Mouse (Mus musculus) heart, adult 2 months (tissue): ENCODE data around the gene Adamts15. TPM values are rescaled to one million over a fixed set of nuclear protein-coding genes. Genes with fewer than 3 reads are reported as not detected.

Experiments
- DNase-seq, 2 experiments: peaks; one replicate each; pipeline ENCODE4 v3.0.0; 2021
- H3K27ac ChIP-seq: fragments of 200-600 bp; 2 replicates; pipeline ENCODE4 v1.8.1; 2022
- H3K27me3 ChIP-seq: fragments of 200-500 bp; 2 replicates; pipeline ENCODE4 v1.6.1; 2012; ENCODE audit warnings: mild to moderate bottlenecking, low read length, inconsistent platforms, mixed read lengths; ENCODE audit not compliant: control insufficient read depth, insufficient read depth
- H3K36me3 ChIP-seq: fragments of 200-500 bp; 2 replicates; pipeline ENCODE4 v1.6.1; 2012; ENCODE audit warnings: low read length, inconsistent platforms; ENCODE audit not compliant: control insufficient read depth, insufficient read depth
- H3K4me1 ChIP-seq: fragments of 200-500 bp; 2 replicates; pipeline ENCODE4 v1.6.1; 2011; ENCODE audit warnings: low read length; ENCODE audit not compliant: control insufficient read depth, insufficient read depth
- H3K4me3 ChIP-seq: fragments of 200-600 bp; 2 replicates; pipeline ENCODE4 v1.8.1; 2022
- H3K79me2 ChIP-seq: fragments of 200-500 bp; replicated peaks from 2 replicates; pipeline ENCODE4 v1.6.1; 2012; ENCODE audit warnings: mild to moderate bottlenecking, inconsistent platforms, low read length, moderate library complexity, mixed read lengths; ENCODE audit not compliant: control insufficient read depth, insufficient read depth
- H3K9ac ChIP-seq: fragments of 200-500 bp; 2 replicates; pipeline ENCODE4 v1.6.1; 2012; ENCODE audit warnings: low read depth, mild to moderate bottlenecking, control low read depth, inconsistent platforms, low read length, mixed read lengths
- CTCF ChIP-seq: fragments of 200-600 bp; IDR thresholded peaks from 2 replicates; pipeline ENCODE4 v1.8.1; 2022; ENCODE audit warnings: antibody characterized with exemption, mild to moderate bottlenecking, moderate library complexity
- EP300 ChIP-seq: fragments of 200-500 bp; IDR thresholded peaks from 2 replicates; pipeline ENCODE4 v1.6.1; 2011; ENCODE audit warnings: low read depth, low read length, control low read depth; ENCODE audit not compliant: insufficient read depth
- POLR2A ChIP-seq: fragments of 200-500 bp; IDR thresholded peaks from 2 replicates; pipeline ENCODE4 v1.6.1; 2011; ENCODE audit warnings: mild to moderate bottlenecking, low read depth, low read length, control low read depth; ENCODE audit not compliant: insufficient read depth
- WGBS: fragments of 180-500 bp; shearing (Covaris S2); methylation state at CpG from one replicate; pipeline ENCODE4 v1.1.7; 2018; 5-methylcytosine and 5-hydroxymethylcytosine counted together
- intact Hi-C: fragments of 180-260 bp; cut with DNase I; formaldehyde crosslinking; loops from one replicate; pipeline ENCODE4 v1.15.1; 2025
- polyA plus RNA-seq: library from polyadenylated mRNA; depleted of rRNA; stranded (reverse); fragments of >200 nt; gene quantifications from 2 replicates; pipeline ENCODE4 v1.2.3, GENCODE M21; 2012
- total RNA-seq, 2 experiments: library from RNA; stranded (reverse); gene quantifications; 2 replicates each; pipeline ENCODE4 v1.2.3; 2021

The Adamts15 gene
- total and polyA plus RNA-seq, 3 experiments: 6.4 to 8.5 (median 7.6) TPM

DNA sequence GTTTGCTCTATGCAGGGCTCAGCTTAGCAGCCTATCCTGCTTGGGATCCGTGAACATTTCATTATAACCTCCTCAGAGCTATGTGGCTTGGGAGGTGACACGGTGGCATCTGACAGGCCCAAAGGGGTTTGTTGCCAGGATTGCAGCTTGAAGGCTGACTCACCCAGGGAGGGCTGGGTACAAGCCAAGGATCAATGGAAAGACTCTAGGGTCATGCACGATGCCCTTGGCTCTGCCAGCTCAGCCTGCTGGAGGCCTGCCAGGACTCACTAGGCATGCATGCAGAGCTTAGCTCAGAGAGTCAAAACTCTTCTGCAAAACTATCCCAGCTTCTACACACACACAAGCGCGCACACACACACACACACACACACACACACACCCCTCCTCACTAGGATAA is 25.5 kb downstream of the Adamts15 start:
- peak overlapping the region; percentile 87 for H3K27ac ChIP-seq
- H3K36me3 ChIP-seq: no peaks in the 10 kb centered on the region
- H3K9ac ChIP-seq: no peak overlapping the region
- no peaks in the 10 kb centered on the region for H3K79me2 ChIP-seq
- no peak overlapping the region for H3K4me3 ChIP-seq
- 48% methylated on average over 5 of the region's 5 CpGs for WGBS
- intact Hi-C loops: loop anchor here (5.0 kb wide), 2 partner anchors 54 to 114 kb away; no protein-coding TSS in a partner anchor
- no peaks in the 10 kb centered on the region for H3K27me3 ChIP-seq
- TF ChIP-seq EP300 (peak; percentile 75; the same call in 1 of the 2 replicates), CTCF (no peak)
- H3K4me1 ChIP-seq: no peaks in the 10 kb centered on the region; the same call in 1 of the 2 replicates
- peak; percentile 79 to 88 for DNase-seq

DNA sequence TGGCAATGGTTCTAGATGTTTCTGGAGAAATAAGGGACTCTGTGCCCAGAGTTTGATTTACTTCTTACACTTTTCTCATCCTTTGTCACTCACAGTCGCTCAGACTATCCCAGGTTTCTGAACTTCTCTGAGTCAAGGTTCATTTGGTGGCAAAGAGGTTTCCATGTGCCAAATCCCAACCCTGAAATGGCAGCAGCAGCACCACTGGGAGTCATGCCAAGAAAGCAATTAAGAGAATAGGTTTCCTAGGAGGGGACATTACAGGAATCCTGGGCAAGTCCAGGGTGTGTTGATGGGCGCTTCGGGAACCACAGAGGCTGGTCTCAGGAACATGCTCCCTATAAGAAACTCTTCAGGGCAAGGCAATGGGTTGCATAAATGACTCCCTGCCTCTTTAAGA is 26.6 kb downstream of the Adamts15 start:
- Histone ChIP-seq H3K27ac (peak overlapping the region; percentile 87), H3K4me1 (no peaks in the 10 kb centered on the region; the same call in 1 of the 2 replicates), H3K36me3 (no peaks in the 10 kb centered on the region), H3K27me3 (no peaks in the 10 kb centered on the region), H3K79me2 (no peaks in the 10 kb centered on the region), H3K4me3 (no peak overlapping the region), H3K9ac (no peak overlapping the region)
- 53% methylated on average over 3 of the region's 3 CpGs for WGBS
- intact Hi-C loops: loop anchor here (5.0 kb wide), 2 partner anchors 53 to 113 kb away; no protein-coding TSS in a partner anchor
- TF ChIP-seq POLR2A (no peak), EP300 (no peak), CTCF (no peak)
- peak in 1 of 2 experiments; percentile 47 for DNase-seq

DNA sequence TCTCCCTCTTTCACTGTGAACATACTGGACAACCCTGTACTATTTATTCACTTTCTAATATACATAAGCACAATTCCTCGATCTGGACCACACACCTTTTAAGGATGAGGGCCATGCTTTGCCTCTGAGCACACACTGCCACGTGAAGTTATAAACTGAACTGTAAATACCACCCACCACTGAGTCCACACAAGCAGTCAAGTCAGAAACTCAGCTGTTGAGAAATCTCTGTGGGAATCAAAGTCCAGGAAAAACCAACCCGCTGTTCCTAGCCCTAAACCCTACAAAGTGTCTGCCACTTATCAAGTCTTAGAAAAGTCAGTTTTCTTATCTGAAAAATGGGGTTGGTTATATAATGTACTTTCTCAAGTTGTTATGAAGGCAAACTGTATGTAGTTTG is 36.0 kb downstream of the Adamts15 start:
- Histone ChIP-seq H3K4me3 (no peak overlapping the region), H3K27me3 (no peaks in the 10 kb centered on the region), H3K27ac (no peak overlapping the region), H3K9ac (no peak overlapping the region), H3K36me3 (no peaks in the 10 kb centered on the region), H3K79me2 (no peaks in the 10 kb centered on the region), H3K4me1 (peaks cover under 1% of the 10 kb centered on the region)
- WGBS: 79% methylated on average over 3 of the region's 3 CpGs
- intact Hi-C loops: no loop called here
- no peak for TF ChIP-seq POLR2A
- no peak for TF ChIP-seq CTCF
- no peak for TF ChIP-seq EP300
- DNase-seq: no peak

DNA sequence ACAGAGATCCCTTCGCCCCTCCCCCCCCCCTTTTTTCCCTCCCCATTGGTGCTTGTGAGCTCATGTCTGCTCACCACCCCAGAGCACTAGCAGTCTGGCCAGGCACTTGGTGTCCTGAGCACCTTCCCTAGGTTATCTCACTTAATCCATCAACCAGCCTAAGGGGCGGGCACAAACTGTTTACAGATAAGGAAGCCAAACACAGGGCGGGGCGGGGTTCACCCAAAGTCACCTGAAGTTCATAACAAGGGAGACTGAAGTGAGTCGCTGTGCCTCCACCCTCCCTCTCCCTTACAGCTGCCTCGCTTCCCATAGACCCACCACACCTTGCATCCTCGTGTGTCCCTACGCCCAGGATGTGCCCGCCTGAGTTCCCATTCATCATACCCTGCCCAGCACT is 41.7 kb downstream of the Adamts15 start:
- intact Hi-C loops: no loop called here
- DNase-seq: no peak

DNA sequence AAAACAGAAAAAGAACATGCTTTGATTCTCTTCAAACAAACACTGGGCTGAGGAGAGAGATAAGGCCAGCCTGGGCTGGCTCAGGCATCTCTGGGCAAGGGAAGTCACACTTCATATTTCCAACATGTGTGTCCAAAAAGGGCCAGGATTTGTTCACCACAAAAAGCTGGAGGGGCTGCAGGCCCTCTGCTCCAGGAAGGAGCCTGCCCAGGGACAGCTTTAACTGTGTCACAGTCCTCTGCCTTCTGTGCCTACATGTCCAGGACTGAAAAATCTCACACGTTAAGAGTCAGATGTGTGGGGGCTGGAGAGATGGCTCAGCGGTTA is 42.3 kb downstream of the Adamts15 start:
- Histone ChIP-seq H3K27ac (no peak overlapping the region), H3K9ac (no peak overlapping the region), H3K27me3 (no peaks in the 10 kb centered on the region), H3K4me1 (peaks cover 4% of the 10 kb centered on the region), H3K4me3 (no peak overlapping the region), H3K36me3 (no peaks in the 10 kb centered on the region), H3K79me2 (no peaks in the 10 kb centered on the region)
- WGBS: 86% methylated on average over 2 of the region's 2 CpGs
- TF ChIP-seq CTCF (no peak), EP300 (no peak), POLR2A (no peak)
- DNase-seq: no peak
- intact Hi-C loops: no loop called here

More for the DNA sequence above, 41.7 kb downstream of the Adamts15 start:
- H3K4me3 ChIP-seq: no peak overlapping the region
- no peak overlapping the region for H3K27ac ChIP-seq
- WGBS: 85% methylated on average over 9 of the region's 9 CpGs
- TF ChIP-seq EP300: no peak
- no peak for TF ChIP-seq CTCF
- no peak for TF ChIP-seq POLR2A
- H3K27me3 ChIP-seq: no peaks in the 10 kb centered on the region
- H3K9ac ChIP-seq: no peak overlapping the region
- no peaks in the 10 kb centered on the region for H3K36me3 ChIP-seq
- H3K4me1 ChIP-seq: peaks cover 4% of the 10 kb centered on the region
- H3K79me2 ChIP-seq: no peaks in the 10 kb centered on the region

DNA sequence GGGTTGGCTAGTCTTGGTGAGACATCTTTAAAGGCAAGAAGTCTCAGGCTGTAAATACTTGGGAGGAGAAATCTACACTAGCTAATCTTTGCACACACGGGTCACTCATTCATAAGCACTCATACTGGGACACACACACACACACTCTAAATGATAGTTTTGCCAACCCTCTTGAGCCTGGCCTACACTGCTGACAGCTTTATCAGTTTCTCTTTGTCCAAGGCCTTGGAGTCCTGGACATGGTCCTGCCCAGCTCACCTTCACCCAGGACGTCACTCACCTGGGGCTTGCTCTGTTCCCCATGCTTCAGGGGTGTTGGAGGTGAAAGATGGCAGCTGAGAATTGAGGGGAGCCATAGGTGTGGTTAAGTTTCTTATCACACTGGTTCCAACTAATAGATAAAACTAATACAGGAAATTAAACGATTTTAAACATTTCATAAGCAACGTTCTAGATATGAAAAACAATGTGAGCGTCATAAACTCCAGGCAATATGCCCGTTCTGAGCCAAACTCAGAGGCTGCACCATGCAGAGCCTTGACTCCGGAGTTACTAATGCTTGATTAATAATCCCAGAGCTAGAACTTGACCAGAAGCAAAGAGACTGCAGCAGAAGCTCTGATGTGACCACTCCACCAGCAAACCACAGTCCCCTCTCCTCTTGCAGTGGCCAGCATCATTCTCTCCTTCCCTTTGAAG is 42.9 kb downstream of the Adamts15 start:
- intact Hi-C loops: no loop called here
- no peaks in the 10 kb centered on the region for H3K27me3 ChIP-seq
- peak in 1 of 2 experiments; percentile 31 for DNase-seq
- H3K27ac ChIP-seq: no peak overlapping the region
- H3K79me2 ChIP-seq: no peaks in the 10 kb centered on the region
- no peak overlapping the region for H3K4me3 ChIP-seq
- no peak overlapping the region for H3K9ac ChIP-seq
- H3K4me1 ChIP-seq: peaks cover 4% of the 10 kb centered on the region
- TF ChIP-seq POLR2A (no peak), CTCF (no peak), EP300 (peak; percentile 63; the same call in 1 of the 2 replicates)
- WGBS: 50% methylated on average over 7 of the region's 7 CpGs
- H3K36me3 ChIP-seq: no peaks in the 10 kb centered on the region
